Mouse (Mus musculus) kidney, embryonic 16.5 days (tissue): Measurements from ENCODE around the gene Pithd1. TPM values are rescaled to one million over a fixed set of nuclear protein-coding genes. Genes with fewer than 3 reads are reported as not detected.
"Not testable (repeated sequence)": the region's sequence is repeated elsewhere in the genome, so short reads cannot be mapped to it uniquely, and the experiment has no call there.

Source experiments
- ATAC-seq: fragments of 200-750 bp; cut with Nextera tagmentation; 2 replicates; pipeline ENCODE4 v1.8.0; 2017; ENCODE audit warnings: moderate TSS enrichment; ENCODE audit not compliant: low FRiP score, low TSS enrichment
- H3K27ac ChIP-seq: fragments of 300-500 bp; sonication (generic); 2 replicates; pipeline ENCODE4 v1.5.1; 2014; ENCODE audit warnings: low read length
- H3K27me3 ChIP-seq: fragments of 300-500 bp; sonication (generic); 2 replicates; pipeline ENCODE4 v1.6.1; 2014; ENCODE audit warnings: low read length, control low read depth, mixed read lengths; ENCODE audit not compliant: insufficient read depth
- H3K36me3 ChIP-seq: fragments of 300-500 bp; sonication (generic); 2 replicates; pipeline ENCODE4 v1.6.1; 2014; ENCODE audit warnings: low read length, control low read depth, mixed read lengths; ENCODE audit not compliant: insufficient read depth
- H3K4me1 ChIP-seq: fragments of 300-500 bp; sonication (generic); 2 replicates; pipeline ENCODE4 v1.6.1; 2014; ENCODE audit warnings: low read length, control low read depth, mixed read lengths; ENCODE audit not compliant: insufficient read depth
- H3K4me2 ChIP-seq: fragments of 300-500 bp; sonication (generic); replicated peaks from 2 replicates; pipeline ENCODE4 v1.6.1; 2014; ENCODE audit warnings: low read depth, low read length
- H3K4me3 ChIP-seq: fragments of 300-500 bp; sonication (generic); 2 replicates; pipeline ENCODE4 v1.5.1; 2014; ENCODE audit warnings: mild to moderate bottlenecking, low read length
- H3K9ac ChIP-seq: fragments of 300-500 bp; sonication (generic); replicated peaks from 2 replicates; pipeline ENCODE4 v1.6.1; 2014; ENCODE audit warnings: low read length
- H3K9me3 ChIP-seq: fragments of 300-500 bp; sonication (generic); 2 replicates; pipeline ENCODE4 v1.6.1; 2016; ENCODE audit warnings: low read length, control low read depth
- WGBS: fragments of 180-500 bp; shearing (Covaris S2); extraction: QIAGEN DNeasy Blood & Tissue Kit; methylation state at CpG from one replicate; pipeline ENCODE4 v1.1.7; 2014; 5-methylcytosine and 5-hydroxymethylcytosine counted together
- polyA plus RNA-seq: library from polyadenylated mRNA; unstranded; fragments of >200 nt; fragmentation: Nextera tagmentation; extraction: Ambion mirVana; gene quantifications from 2 replicates; pipeline ENCODE4 v1.2.1, GENCODE M21; 2015

The Pithd1 gene
- polyA plus RNA-seq, 1 experiment from 2014 or later, result 46.8 TPM

GRCm38 (mm10) chr4:135941026-135941425 is 46.0 kb downstream of the Pithd1 start:
- H3K27ac ChIP-seq, H3K4me3 ChIP-seq, H3K9me3 ChIP-seq, H3K27me3 ChIP-seq, H3K4me1 ChIP-seq, H3K9ac ChIP-seq, ATAC-seq, H3K4me2 ChIP-seq: not testable (repeated sequence)
- H3K36me3 ChIP-seq, result peaks cover 15% of the 10 kb centered on the region; the same call in 1 of the 2 replicates
- WGBS, result 84% methylated on average over 8 of the region's 8 CpGs

DNA sequence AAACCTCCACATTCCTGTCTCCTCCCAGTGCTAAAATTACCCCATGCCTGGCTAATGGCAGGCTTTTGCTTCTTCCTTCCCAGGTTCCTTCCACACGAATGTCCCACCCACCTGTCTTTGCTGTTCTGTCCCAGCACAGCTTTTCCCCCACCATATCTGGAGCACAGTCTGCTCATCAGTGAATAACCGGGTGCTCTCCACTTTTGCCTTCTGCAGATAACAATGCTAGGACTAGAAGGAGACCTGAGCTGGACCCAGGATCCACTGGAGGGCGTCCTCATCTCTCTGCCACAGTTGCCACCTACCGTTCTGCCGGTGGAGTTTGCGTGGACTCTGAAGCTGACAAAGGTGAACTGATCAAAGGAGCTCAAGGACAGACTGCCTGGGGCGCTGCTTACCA is 48.2 kb downstream of the Pithd1 start:
- H3K9ac ChIP-seq, result no peak overlapping the region
- H3K4me2 ChIP-seq, result no peak overlapping the region
- H3K4me3 ChIP-seq, result no peak overlapping the region
- H3K27ac ChIP-seq, result no peak overlapping the region
- H3K4me1 ChIP-seq, result peaks cover 4% of the 10 kb centered on the region; the same call in 1 of the 2 replicates
- H3K9me3 ChIP-seq, result peaks cover 3% of the 10 kb centered on the region; the same call in 1 of the 2 replicates
- peaks cover 15% of the 10 kb centered on the region; the same call in 1 of the 2 replicates for H3K36me3 ChIP-seq
- H3K27me3 ChIP-seq, result no peaks in the 10 kb centered on the region
- WGBS, result 68% methylated on average over 7 of the region's 7 CpGs
- ATAC-seq, result no peak

DNA sequence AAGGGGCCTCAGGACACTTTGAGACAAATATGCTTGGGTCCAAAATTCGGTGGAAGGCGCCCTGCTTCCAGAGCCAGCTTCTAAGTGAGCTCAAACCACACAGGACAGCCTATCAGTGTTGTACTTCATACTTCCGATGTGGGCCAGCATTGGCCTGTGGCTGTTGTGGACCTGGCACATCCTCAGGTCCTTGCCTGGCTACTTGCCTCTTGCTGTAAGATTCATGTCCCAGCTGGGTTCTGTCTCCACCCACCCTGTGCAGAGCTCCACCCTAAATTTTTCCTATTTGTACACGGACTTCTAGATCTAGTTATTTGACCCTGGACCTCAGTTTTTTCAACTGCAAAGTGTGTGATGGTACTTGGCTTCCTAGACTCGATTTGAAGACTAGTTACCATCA is 51.6 kb downstream of the Pithd1 start:
- ATAC-seq, result no peak
- Histone ChIP-seq H3K4me2 (no peak overlapping the region), H3K27me3 (no peaks in the 10 kb centered on the region), H3K4me1 (no peaks in the 10 kb centered on the region), H3K27ac (no peak overlapping the region), H3K4me3 (no peak overlapping the region), H3K9ac (no peak overlapping the region; the same call in 1 of the 2 replicates), H3K36me3 (peaks cover 22% of the 10 kb centered on the region), H3K9me3 (no peaks in the 10 kb centered on the region)
- WGBS, result 72% methylated on average over 5 of the region's 5 CpGs

- H3K27me3 ChIP-seq, result no peaks in the 10 kb centered on the region
- peaks cover 21% of the 10 kb centered on the region for H3K36me3 ChIP-seq
- H3K4me2 ChIP-seq, result no peak overlapping the region
- no peaks in the 10 kb centered on the region for H3K9me3 ChIP-seq
- no peak for ATAC-seq
- no peak overlapping the region for H3K27ac ChIP-seq
- H3K9ac ChIP-seq, result no peak overlapping the region; the same call in 1 of the 2 replicates
- H3K4me3 ChIP-seq, result no peak overlapping the region
- WGBS, result 62% methylated on average over 12 of the region's 12 CpGs
- no peaks in the 10 kb centered on the region for H3K4me1 ChIP-seq
These were observed 52.2 kb downstream of the Pithd1 start for GRCm38 (mm10) chr4:135934708-135935500.

DNA sequence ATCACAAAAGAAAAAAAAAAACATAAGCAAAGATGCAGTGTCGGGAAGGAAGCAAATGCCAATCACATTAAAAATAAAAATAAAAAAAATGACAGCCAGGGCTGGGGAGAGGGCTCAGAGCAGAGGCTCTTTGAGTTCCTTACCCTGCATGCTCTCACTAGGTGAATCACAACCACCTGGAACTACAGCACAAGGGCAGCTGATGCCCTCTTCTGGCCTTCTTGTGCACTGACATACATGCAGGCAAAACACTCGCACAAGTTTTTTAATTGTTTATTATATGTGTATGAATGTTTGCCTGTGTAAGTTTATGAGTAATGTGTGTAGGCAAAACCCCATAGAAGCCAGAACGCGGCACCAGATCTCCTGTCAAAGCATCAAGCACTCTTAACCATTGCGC is 55.2 kb downstream of the Pithd1 start:
- Histone ChIP-seq H3K4me2 (no peak overlapping the region), H3K4me3 (no peak overlapping the region), H3K27ac (no peak overlapping the region), H3K4me1 (no peaks in the 10 kb centered on the region), H3K9ac (no peak overlapping the region), H3K9me3 (no peaks in the 10 kb centered on the region), H3K36me3 (peaks cover 14% of the 10 kb centered on the region), H3K27me3 (no peaks in the 10 kb centered on the region)
- 75% methylated on average over 5 of the region's 5 CpGs for WGBS
- no peak for ATAC-seq

- H3K9me3 ChIP-seq, result no peaks in the 10 kb centered on the region
- 92% methylated on average over 8 of the region's 8 CpGs for WGBS
- H3K4me3 ChIP-seq, result no peak overlapping the region
- no peak overlapping the region for H3K9ac ChIP-seq
- no peaks in the 10 kb centered on the region for H3K4me1 ChIP-seq
- H3K36me3 ChIP-seq, result peaks cover 23% of the 10 kb centered on the region
- no peaks in the 10 kb centered on the region for H3K27me3 ChIP-seq
- no peak overlapping the region for H3K27ac ChIP-seq
- no peak overlapping the region for H3K4me2 ChIP-seq
- no peak for ATAC-seq
These were observed 56.8 kb downstream of the Pithd1 start for GRCm38 (mm10) chr4:135930239-135930638.

DNA sequence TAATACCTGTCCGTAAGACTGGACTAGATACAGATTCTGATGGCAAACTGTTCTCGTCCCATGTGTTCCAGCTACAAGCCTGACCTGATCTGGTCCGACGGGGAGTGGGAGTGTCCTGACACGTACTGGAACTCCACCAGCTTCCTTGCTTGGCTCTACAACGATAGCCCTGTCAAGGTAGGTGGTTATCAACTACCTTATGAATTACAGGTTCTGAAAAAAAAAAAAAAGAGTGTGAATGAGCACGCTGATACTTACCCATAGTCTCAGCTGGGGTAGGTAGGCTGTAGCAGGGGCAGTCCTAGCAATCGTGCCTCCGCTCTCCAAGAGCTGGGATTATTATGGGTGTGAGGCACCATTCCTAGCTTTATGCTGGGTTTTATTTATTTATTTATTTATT is 57.2 kb downstream of the Pithd1 start:
- no peaks in the 10 kb centered on the region for H3K4me1 ChIP-seq
- no peak for ATAC-seq
- H3K27me3 ChIP-seq, result no peaks in the 10 kb centered on the region
- H3K9ac ChIP-seq, result no peak overlapping the region
- no peaks in the 10 kb centered on the region for H3K9me3 ChIP-seq
- WGBS, result 86% methylated on average over 9 of the region's 9 CpGs
- H3K4me3 ChIP-seq, result no peak overlapping the region
- H3K36me3 ChIP-seq, result peaks cover 23% of the 10 kb centered on the region
- no peak overlapping the region for H3K4me2 ChIP-seq
- no peak overlapping the region for H3K27ac ChIP-seq

DNA sequence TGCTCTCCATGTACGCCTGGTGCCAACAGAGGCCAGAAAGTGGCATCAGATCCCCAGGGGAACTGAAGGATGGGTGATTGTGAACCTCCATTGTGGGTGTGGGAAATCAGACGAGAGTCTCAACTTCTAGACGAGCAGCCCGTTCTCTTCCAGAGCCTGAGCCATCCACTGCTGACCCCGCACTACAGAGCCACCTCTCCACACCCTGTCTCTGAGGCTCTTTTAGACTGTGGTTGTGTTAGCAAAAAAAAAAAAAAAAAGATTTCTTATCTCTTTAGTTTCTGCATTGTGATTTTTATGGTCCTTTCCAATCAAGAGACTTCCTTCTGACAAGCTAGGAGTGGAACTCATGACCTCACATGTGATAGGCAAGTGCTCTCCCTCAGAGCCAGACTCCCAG is 57.7 kb downstream of the Pithd1 start:
- H3K27me3 ChIP-seq, result no peaks in the 10 kb centered on the region
- no peak for ATAC-seq
- H3K36me3 ChIP-seq, result peaks cover 23% of the 10 kb centered on the region

GRCm38 (mm10) chr4:135928376-135928775 is 58.7 kb downstream of the Pithd1 start:
- peaks cover 24% of the 10 kb centered on the region for H3K36me3 ChIP-seq
- ATAC-seq, result no peak
- H3K4me2 ChIP-seq, result no peak overlapping the region
- WGBS, result 80% methylated on average over 9 of the region's 9 CpGs
- no peak overlapping the region for H3K9ac ChIP-seq
- H3K4me3 ChIP-seq, result no peak overlapping the region
- no peaks in the 10 kb centered on the region for H3K27me3 ChIP-seq
- no peaks in the 10 kb centered on the region for H3K4me1 ChIP-seq
- H3K27ac ChIP-seq, result no peak overlapping the region
- no peaks in the 10 kb centered on the region for H3K9me3 ChIP-seq

More for the DNA sequence above, 57.7 kb downstream of the Pithd1 start:
- H3K4me3 ChIP-seq, result no peak overlapping the region
- no peak overlapping the region for H3K9ac ChIP-seq
- H3K4me1 ChIP-seq, result no peaks in the 10 kb centered on the region
- H3K4me2 ChIP-seq, result no peak overlapping the region
- 83% methylated on average over 5 of the region's 5 CpGs for WGBS
- H3K9me3 ChIP-seq, result no peaks in the 10 kb centered on the region
- H3K27ac ChIP-seq, result no peak overlapping the region

GRCm38 (mm10) chr4:135926861-135927260 is 60.2 kb downstream of the Pithd1 start:
- H3K9me3 ChIP-seq, result no peaks in the 10 kb centered on the region
- H3K4me2 ChIP-seq, result no peak overlapping the region
- H3K4me1 ChIP-seq, result peaks cover 4% of the 10 kb centered on the region
- H3K36me3 ChIP-seq, result peaks cover 24% of the 10 kb centered on the region
- no peaks in the 10 kb centered on the region for H3K27me3 ChIP-seq
- no peak overlapping the region for H3K27ac ChIP-seq
- no peak for ATAC-seq
- WGBS, result 92% methylated on average over 3 of the region's 3 CpGs
- no peak overlapping the region for H3K9ac ChIP-seq
- no peak overlapping the region for H3K4me3 ChIP-seq
